Mouse (Mus musculus) urinary bladder, adult 18-20 months (tissue): ENCODE results near the gene Fsip1.
A peak's percentile ranks its signal among the peaks of the same experiment; 100 is the strongest.

Experiments
- DNase-seq, 2 experiments: peaks; one replicate each; pipeline ENCODE4 v3.0.0; 2022; ENCODE audit warnings: low spot score in 2 of 2, mixed read lengths in 2 of 2

Fsip1 gene

DNA sequence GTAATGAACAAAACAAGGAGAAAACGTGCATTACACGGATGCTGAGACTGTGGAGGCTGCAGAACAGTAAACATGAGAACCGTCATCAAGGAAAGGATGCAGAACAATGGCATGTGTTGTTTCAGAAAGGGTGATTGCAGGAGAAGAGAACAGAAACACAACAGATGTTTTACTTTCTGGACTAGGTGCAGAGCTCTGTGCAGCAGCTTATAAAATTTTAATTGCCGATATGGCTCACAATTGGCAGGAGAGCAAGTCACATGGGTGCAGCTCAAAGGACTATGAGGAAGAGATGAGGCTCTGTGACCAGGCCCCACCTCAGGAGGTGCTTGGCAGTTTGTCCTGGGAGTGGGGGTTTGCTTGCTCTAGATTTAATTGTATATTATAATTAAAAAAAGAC lies 157.7 kb downstream of the Fsip1 start:
- peak in 1 of 2 experiments; percentile 11 for DNase-seq

GRCm38 (mm10) chr2:118091226-118091625 lies 165.5 kb downstream of the Fsip1 start:
- DNase-seq, result no peak

DNA sequence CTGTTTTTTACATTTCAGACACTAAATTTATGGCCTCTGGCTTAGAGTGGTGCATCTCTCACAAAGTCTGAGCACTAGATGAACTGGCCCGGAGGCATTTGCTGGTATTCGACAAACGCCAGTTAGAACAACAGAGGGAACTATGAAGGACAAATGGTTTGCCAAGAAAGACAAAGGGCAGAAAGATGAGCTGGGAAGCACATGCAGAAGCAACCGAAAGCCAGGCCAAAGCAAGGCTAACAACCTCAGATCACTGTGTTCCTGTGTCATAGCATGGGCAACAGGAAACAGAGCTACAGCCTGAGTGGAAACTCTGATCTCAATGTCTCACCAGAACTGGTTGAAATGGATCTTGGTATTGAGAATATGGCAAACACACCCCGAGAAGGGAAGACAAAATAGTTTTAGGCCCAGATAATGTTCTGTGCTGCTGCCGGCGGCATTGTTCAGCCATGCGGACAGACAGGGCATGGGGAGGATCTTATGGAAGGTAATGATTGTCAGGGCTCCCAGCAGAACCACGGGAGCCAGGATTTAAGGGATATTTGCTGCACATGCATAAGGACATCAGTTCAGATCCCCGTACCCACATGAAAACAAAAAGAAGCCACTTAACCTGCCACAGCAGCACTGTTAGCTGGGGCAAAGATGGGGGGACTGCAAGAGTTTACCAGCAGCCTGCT lies 169.6 kb downstream of the Fsip1 start:
- DNase-seq, result no peak

GRCm38 (mm10) chr2:118085647-118086046 lies 171.1 kb downstream of the Fsip1 start:
- DNase-seq, result no peak

DNA sequence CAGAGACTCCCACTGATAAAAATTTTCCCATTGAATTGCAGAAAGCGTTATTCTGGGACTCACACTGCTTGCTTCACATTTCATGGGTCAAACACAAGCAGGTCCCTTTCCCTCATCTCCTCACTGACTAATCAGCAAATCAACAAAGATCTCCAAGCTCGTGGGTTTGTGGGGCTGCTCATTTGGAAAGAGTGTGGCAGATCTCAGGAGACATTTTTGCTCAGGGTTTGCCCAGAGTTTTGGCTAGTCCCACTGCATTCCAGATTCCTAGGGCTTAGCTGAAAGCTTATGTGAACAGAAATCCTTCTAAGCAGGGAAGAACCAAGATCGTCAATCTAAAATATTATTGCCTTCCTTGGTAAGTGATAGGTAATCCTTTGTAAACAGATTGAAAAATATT lies 172.1 kb downstream of the Fsip1 start:
- no peak for DNase-seq

GRCm38 (mm10) chr2:118083652-118084051 lies 173.1 kb downstream of the Fsip1 start:
- no peak for DNase-seq

DNA sequence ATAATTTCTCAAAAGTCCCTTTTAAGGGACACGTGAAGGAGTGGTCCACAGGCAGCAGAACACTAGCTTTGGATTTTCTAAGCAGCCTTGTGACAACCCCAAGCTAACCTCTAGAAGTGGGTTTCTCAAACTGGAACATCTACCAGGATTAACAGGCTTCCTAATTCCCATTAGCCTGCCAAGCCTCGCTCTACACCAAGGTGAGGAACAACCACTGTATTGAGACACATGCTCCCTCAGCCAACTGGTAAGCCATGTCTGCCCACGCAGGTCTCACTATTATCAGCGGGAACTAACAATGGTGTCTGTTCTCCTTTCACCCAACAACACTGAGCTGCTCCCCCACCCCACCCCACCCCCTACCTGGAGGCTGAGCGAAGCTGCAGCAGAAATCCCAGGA lies 175.2 kb downstream of the Fsip1 start:
- DNase-seq, result no peak
